Mouse (Mus musculus) lung, postnatal 0 days (tissue): ENCODE data around the gene Cbx1.
A peak's percentile ranks its signal among the peaks of the same experiment; 100 is the strongest.

Experiments
- CTCF ChIP-seq: IDR thresholded peaks from 2 replicates; pipeline ENCODE4 v1.5.1; 2016; ENCODE audit warnings: antibody characterized with exemption, mild to moderate bottlenecking
- EP300 ChIP-seq: IDR thresholded peaks from 2 replicates; pipeline ENCODE4 v1.6.1; 2016; ENCODE audit warnings: antibody characterized with exemption, mild to moderate bottlenecking, control low read depth

DNA sequence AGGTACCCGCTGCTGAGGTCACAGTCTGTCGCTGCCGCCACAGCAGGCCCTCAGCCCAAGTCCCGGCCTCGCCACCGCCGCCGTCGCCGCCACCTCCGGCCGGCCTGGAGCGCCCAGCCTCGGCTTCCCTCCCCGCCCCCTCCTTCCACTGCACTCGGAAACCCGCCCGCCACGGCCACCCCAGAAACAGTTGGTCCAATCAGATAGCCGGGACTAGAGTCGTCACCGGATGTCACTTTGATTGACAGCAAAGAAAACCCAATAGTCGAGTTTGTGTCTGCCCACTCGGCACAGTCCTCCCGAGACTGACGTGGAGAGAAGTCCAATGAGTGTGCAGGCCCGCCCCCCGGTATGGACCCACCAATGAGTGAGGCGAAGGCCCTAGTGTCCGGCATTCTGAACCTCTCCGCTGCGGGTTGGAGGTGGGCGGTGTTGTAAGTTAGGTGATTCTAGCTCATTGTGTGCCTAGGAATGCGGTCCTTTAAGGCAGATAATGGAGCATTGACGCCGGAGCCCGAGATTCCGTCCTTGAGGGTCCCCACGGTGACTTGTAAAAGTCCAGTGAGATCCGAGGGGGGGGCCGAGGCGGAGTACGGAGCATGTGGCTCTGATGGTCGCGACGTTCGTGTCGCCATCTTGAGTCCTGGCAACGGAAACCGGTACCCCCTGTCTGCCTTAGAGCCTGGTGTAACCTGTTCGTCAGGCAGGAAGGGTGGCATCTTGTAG, 41.0 kb downstream of the Cbx1 start, which contains the start of gene Nfe2l1:
- TF ChIP-seq EP300, result no peak
- TF ChIP-seq CTCF, result peak; percentile 27; the same call in 1 of the 2 replicates
